Mouse (Mus musculus) heart, adult 2 months (tissue): ENCODE measurements around the gene Notch3. TPM values are rescaled to one million over a fixed set of nuclear protein-coding genes. Genes with fewer than 3 reads are reported as not detected.
"Not testable (repeated sequence)": the region's sequence is repeated elsewhere in the genome, so short reads cannot be mapped to it uniquely, and the experiment has no call there.

ENCODE experiments used
- DNase-seq, 2 experiments: peaks; one replicate each; pipeline ENCODE4 v3.0.0; 2021
- H3K27ac ChIP-seq: fragments of 200-600 bp; 2 replicates; pipeline ENCODE4 v1.8.1; 2022
- H3K27me3 ChIP-seq: fragments of 200-500 bp; 2 replicates; pipeline ENCODE4 v1.6.1; 2012; ENCODE audit warnings: mild to moderate bottlenecking, low read length, inconsistent platforms, mixed read lengths; ENCODE audit not compliant: control insufficient read depth, insufficient read depth
- H3K36me3 ChIP-seq: fragments of 200-500 bp; 2 replicates; pipeline ENCODE4 v1.6.1; 2012; ENCODE audit warnings: low read length, inconsistent platforms; ENCODE audit not compliant: control insufficient read depth, insufficient read depth
- H3K4me1 ChIP-seq: fragments of 200-500 bp; 2 replicates; pipeline ENCODE4 v1.6.1; 2011; ENCODE audit warnings: low read length; ENCODE audit not compliant: control insufficient read depth, insufficient read depth
- H3K4me3 ChIP-seq: fragments of 200-600 bp; 2 replicates; pipeline ENCODE4 v1.8.1; 2022
- H3K79me2 ChIP-seq: fragments of 200-500 bp; replicated peaks from 2 replicates; pipeline ENCODE4 v1.6.1; 2012; ENCODE audit warnings: mild to moderate bottlenecking, inconsistent platforms, low read length, moderate library complexity, mixed read lengths; ENCODE audit not compliant: control insufficient read depth, insufficient read depth
- H3K9ac ChIP-seq: fragments of 200-500 bp; 2 replicates; pipeline ENCODE4 v1.6.1; 2012; ENCODE audit warnings: low read depth, mild to moderate bottlenecking, control low read depth, inconsistent platforms, low read length, mixed read lengths
- CTCF ChIP-seq: fragments of 200-600 bp; IDR thresholded peaks from 2 replicates; pipeline ENCODE4 v1.8.1; 2022; ENCODE audit warnings: antibody characterized with exemption, mild to moderate bottlenecking, moderate library complexity
- EP300 ChIP-seq: fragments of 200-500 bp; IDR thresholded peaks from 2 replicates; pipeline ENCODE4 v1.6.1; 2011; ENCODE audit warnings: low read depth, low read length, control low read depth; ENCODE audit not compliant: insufficient read depth
- POLR2A ChIP-seq: fragments of 200-500 bp; IDR thresholded peaks from 2 replicates; pipeline ENCODE4 v1.6.1; 2011; ENCODE audit warnings: mild to moderate bottlenecking, low read depth, low read length, control low read depth; ENCODE audit not compliant: insufficient read depth
- WGBS: fragments of 180-500 bp; shearing (Covaris S2); methylation state at CpG from one replicate; pipeline ENCODE4 v1.1.7; 2018; 5-methylcytosine and 5-hydroxymethylcytosine counted together
- intact Hi-C: fragments of 180-260 bp; cut with DNase I; formaldehyde crosslinking; loops from one replicate; pipeline ENCODE4 v1.15.1; 2025
- polyA plus RNA-seq: library from polyadenylated mRNA; depleted of rRNA; stranded (reverse); fragments of >200 nt; gene quantifications from 2 replicates; pipeline ENCODE4 v1.2.3, GENCODE M21; 2012
- total RNA-seq, 2 experiments: library from RNA; stranded (reverse); gene quantifications; 2 replicates each; pipeline ENCODE4 v1.2.3; 2021

Notch3 gene
- total and polyA plus RNA-seq, 3 experiments, result 22.5 to 30.6 (median 24.2) TPM

GRCm38 (mm10) chr17:32099574-32099942 lies 67.1 kb downstream of the Notch3 start:
- Histone ChIP-seq H3K79me2 (no peaks in the 10 kb centered on the region), H3K27me3 (no peaks in the 10 kb centered on the region), H3K4me3 (peak overlapping the region; percentile 32; the same call in 1 of the 2 replicates), H3K27ac (no peak overlapping the region; the same call in 1 of the 2 replicates), H3K36me3 (no peaks in the 10 kb centered on the region), H3K4me1 (no peaks in the 10 kb centered on the region; the same call in 1 of the 2 replicates), H3K9ac (peak overlapping the region; percentile 68)
- intact Hi-C loops, result no loop called here
- TF ChIP-seq EP300 (no peak), POLR2A (no peak), CTCF (no peak)
- no peak for DNase-seq
- 56% methylated on average over 8 of the region's 8 CpGs for WGBS

DNA sequence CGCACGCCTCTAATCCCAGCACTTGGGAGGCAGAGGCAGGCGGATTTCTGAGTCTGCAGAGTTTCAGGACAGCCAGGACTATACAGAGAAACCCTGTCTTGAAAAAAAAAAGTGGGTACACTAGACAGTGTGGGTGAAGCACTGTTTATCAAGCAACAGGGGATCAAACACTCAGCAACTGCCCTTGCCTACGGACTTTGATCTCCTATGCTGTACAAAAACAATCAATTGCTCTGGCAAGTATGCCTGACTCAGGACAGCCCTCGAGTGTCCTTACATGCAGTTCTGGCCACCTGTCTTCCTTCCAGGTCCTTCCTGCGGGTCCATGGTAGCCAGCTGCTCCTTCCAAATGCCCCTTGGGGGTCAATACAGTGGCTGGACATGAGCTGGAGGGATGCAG lies 67.7 kb downstream of the Notch3 start:
- H3K9ac ChIP-seq, H3K36me3 ChIP-seq, H3K27me3 ChIP-seq, H3K4me1 ChIP-seq, intact Hi-C loops, H3K27ac ChIP-seq, DNase-seq, H3K79me2 ChIP-seq, H3K4me3 ChIP-seq: not testable (repeated sequence)
- WGBS, result 90% methylated on average over 6 of the region's 6 CpGs

DNA sequence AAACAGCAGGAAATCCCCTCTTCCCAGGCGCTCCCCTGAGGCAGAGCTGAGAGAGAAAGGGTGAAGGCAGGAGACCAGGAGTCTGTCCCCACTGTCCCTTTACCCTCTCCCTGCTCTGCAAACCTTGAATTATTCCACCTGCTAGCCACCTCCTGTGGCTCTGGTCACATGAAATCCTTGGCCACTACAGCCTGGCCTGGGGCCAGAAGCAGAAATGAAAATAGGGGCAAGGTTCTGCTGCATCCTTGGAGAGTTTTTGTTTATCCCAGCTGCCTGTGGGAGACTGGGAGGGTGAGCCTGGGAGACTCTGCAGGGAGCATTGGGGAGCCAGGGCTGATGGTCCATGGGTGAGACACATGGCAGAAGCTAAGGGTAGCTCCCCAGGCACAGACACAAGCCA lies 69.0 kb downstream of the Notch3 start:
- Histone ChIP-seq H3K36me3 (no peaks in the 10 kb centered on the region), H3K79me2 (no peaks in the 10 kb centered on the region), H3K27me3 (no peaks in the 10 kb centered on the region), H3K4me3 (no peak overlapping the region), H3K27ac (no peak overlapping the region), H3K4me1 (no peaks in the 10 kb centered on the region; the same call in 1 of the 2 replicates), H3K9ac (no peak overlapping the region)
- TF ChIP-seq CTCF (no peak), POLR2A (no peak), EP300 (no peak)
- no peak for DNase-seq
- 64% methylated on average over 1 of the region's 1 CpGs for WGBS
- intact Hi-C loops, result no loop called here

DNA sequence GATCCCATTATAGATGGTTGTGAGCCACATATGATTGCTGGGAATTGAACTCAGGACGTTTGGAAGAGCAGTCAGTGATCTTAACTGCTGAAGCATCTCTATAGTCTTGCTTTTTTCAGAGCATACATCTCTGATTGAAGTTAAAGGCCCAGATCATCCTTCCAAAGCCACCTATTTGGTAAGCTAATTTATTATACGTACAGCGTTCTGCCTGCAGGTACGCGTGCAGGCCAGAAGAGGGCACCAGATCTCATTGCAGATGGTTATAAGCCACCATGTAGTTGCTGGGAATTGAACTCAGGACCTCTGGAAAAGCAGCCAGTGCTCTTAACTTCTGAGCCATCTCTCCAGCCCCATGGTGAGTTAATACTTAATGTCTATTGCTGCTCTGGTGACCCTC lies 73.8 kb downstream of the Notch3 start:
- Histone ChIP-seq H3K27ac (no peak overlapping the region), H3K27me3 (no peaks in the 10 kb centered on the region), H3K79me2 (no peaks in the 10 kb centered on the region), H3K4me3 (no peak overlapping the region), H3K36me3 (no peaks in the 10 kb centered on the region), H3K4me1 (peaks cover 3% of the 10 kb centered on the region), H3K9ac (no peak overlapping the region)
- TF ChIP-seq CTCF, result peak; percentile 53
- TF ChIP-seq EP300, result no peak
- no peak for DNase-seq
- WGBS, result 81% methylated on average over 5 of the region's 5 CpGs
- intact Hi-C loops, result no loop called here

- 96% methylated on average over 1 of the region's 1 CpGs for WGBS
- Histone ChIP-seq H3K36me3 (no peaks in the 10 kb centered on the region), H3K4me3 (no peak overlapping the region), H3K9ac (no peak overlapping the region), H3K79me2 (no peaks in the 10 kb centered on the region), H3K4me1 (peaks cover 3% of the 10 kb centered on the region), H3K27me3 (no peaks in the 10 kb centered on the region), H3K27ac (no peak overlapping the region)
- TF ChIP-seq POLR2A, result no peak
- no peak for TF ChIP-seq EP300
- no peak for TF ChIP-seq CTCF
- intact Hi-C loops, result no loop called here
- DNase-seq, result no peak
Observed at GRCm38 (mm10) chr17:32092241-32092619, 74.4 kb downstream of the Notch3 start.

DNA sequence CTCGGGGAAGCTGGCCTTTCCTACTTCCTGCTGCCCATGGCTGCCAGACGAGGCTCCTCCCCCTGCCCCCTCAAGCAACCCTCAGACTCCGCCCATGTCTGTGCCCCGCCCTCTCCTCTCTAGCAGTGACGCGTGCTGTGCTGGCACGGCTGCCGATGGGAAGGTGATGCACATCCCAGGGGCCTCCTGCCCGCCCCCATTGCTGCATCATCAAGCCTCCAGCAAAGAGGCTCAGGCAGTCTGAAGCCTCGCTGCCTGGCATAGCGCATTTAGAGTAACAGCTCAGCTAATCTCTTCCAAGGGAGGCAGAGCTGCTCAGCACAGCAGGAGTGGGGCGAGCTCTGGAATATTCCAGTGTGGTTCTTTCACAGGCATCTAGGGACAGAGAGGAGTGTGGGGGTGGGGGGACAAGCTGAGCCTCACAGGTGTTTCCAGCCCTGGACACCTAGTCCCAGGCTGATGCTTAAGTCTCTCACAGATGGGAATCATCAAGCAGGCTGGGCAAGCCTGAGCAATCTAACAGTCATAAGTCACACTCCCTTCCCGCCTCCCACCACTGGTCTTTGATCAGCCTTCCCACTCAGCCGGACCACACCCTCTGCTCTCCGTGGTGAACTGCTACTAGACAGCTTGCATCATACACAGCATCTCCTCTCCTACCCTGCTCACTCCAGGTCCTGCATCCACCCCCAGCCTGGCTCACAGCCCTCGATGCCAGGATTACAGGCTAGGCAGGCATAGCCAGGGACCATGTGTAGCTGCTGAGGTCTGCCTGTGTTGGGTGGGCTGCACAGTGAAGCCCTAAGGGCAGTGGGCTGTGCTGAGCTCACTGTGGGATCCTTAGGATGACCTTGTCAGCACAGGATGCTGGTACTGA lies 75.0 kb downstream of the Notch3 start:
- TF ChIP-seq POLR2A, result peak; percentile 49; the same call in 1 of the 2 replicates
- 12% methylated on average over 15 of the region's 16 CpGs for WGBS
- Histone ChIP-seq H3K4me3 (peak overlapping the region; percentile 26; the same call in 1 of the 2 replicates), H3K9ac (0 out of 2 replicates have a peak overlapping the region, but pooled peaks have one; percentile 19)
- H3K36me3 ChIP-seq, H3K79me2 ChIP-seq, H3K4me1 ChIP-seq, H3K27ac ChIP-seq, intact Hi-C loops, H3K27me3 ChIP-seq: not testable (repeated sequence)
- peak; percentile 80 to 84 for DNase-seq
